Mouse (Mus musculus): ENCODE results near the gene Wdr19.
"Not testable (repeated sequence)": the region's sequence is repeated elsewhere in the genome, so short reads cannot be mapped to it uniquely, and the experiment has no call there.

Wdr19 gene

DNA sequence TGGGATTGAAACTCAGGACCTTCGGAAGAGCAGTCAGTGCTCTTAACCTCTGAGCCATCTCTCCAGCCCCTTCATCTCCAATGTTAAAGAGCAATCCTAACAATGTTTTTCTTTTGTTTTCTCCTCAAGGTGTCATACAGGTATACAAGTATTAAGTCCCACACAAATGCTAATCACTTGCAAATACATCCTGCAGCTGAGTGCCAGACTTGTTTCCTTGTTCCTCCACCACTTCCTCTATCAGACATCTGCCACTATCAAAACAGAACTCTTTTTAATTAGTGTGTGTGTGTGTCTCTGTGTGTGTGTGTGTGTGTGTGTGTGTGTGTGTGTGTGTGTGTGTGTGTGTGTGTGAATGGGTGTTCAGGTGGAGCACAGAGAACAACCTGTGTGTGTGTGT is 100.1 kb downstream of the Wdr19 start:
- DNase-seq (ENCODE audit: low spot score in 2 of 2), result not testable (repeated sequence)

DNA sequence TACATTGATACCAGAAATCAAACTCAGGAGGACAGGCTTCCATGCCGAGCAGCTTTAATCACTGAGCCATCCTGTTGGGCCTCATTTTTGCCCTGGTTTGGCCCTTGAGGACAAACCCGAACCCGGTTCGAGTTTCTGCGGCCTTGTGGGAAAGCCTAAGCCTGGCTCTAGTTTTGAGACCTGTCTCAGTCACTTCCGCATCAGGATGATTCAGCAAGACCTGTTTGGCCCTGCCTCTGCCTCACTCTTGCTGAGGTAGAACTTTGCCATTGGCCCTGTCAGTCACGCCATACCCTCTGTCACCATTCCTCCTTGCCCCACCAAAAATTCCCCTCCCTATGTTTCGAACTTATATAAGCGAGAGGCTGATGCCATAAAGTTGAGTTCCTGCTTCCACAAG is 100.6 kb downstream of the Wdr19 start:
- DNase-seq (ENCODE audit: low spot score in 2 of 2), result no peak

DNA sequence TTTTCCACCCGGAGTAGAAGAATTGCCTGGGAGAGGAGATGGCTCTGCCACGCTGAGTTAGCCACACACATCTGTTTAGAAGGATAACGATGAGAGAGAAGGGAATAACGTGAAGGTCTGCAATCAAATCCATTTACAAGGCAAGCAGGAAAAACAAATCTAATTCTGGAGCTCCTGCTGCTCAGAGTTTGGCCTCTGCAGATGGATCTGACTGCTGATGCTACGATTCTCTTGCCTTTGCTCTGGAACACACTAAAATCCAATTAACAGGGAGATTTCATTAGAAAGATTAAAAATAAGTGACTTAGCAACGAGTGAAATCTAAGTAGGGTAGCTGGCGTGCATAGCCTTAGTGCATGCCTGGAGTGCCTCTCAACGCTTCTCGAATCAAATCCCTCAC is 106.0 kb downstream of the Wdr19 start:
- no peak for DNase-seq (ENCODE audit: low spot score in 2 of 2)

- no peak for DNase-seq (ENCODE audit: low spot score in 2 of 2)
These were observed 108.7 kb downstream of the Wdr19 start for GRCm38 (mm10) chr5:65308208-65308607.

DNA sequence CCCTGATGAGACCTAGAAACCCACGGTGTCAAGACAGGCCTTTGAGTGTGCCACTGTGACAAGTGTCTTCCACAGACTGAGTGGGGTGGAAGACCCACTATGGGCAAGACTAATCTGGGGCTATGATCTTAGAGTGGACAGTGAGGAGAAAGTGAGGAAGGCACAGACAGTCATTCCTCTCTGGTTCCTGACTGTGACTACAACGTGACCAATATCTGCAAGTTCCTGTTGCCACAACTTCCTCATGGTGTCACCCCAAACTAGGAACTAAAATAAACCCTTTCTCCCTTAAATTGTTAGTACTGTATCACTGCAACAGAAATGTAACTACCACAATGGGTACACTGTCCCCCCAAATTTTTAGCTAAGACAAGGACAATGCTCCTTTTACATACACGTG is 109.4 kb downstream of the Wdr19 start:
- DNase-seq (ENCODE audit: low spot score in 2 of 2), result no peak
